Mouse (Mus musculus): ENCODE results near the gene Enpp4.

Enpp4 gene

GRCm38 (mm10) chr17:44105287-44106138, at the start of gene Enpp4:
Gene Enpp4 (minus strand): TSS chr17:44105809.
- peak; percentile 97 for DNase-seq (ENCODE audit: low spot score)

DNA sequence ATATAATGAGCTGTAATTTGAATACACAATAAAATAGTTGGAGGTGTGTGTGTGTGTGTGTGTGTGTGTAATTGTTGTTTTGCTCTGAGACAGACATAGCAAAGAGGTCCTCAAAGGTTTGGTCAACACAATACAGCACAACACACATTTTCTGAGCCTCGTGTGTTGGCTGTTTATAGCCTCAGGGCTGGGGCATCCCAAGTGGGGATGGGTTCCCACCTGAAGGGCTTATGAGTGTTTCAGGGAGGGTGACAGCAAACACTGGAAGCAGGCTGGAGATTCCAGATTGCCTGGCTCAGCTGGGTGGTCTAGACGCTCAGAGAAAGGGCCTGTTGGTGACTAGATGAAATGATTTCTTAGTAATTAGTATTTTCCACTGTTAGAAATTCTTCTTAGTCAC, 49.6 kb upstream of the Enpp4 start:
- no peak for DNase-seq (ENCODE audit: low spot score)

GRCm38 (mm10) chr17:44153871-44154270, 48.3 kb upstream of the Enpp4 start:
- DNase-seq (ENCODE audit: low spot score), result no peak

DNA sequence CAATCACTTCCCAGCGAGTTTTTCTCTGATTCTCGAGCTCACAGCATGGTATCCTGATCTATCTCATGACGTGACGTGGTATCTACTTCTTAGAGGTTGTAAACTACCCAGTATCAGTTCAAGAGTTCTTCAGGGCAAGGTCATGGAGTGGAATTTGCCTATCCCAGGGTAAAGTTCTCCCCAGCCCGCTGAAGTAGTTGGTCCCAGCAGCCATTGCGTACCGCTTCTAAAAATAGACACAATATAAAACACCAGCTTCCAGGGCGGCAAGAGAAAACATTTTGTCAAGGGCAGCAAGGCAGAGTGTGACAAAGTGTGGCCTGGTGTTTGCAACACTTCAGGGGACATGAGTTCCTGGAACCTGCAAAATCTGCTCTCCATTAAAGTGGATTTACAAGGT, 46.3 kb upstream of the Enpp4 start:
- DNase-seq (ENCODE audit: low spot score), result no peak

- DNase-seq (ENCODE audit: low spot score), result no peak
Measured at GRCm38 (mm10) chr17:44151130-44151529, 45.5 kb upstream of the Enpp4 start.

- no peak for DNase-seq (ENCODE audit: low spot score)
Measured at GRCm38 (mm10) chr17:44148109-44148846, 42.7 kb upstream of the Enpp4 start.

- DNase-seq (ENCODE audit: low spot score), result no peak
Measured at GRCm38 (mm10) chr17:44145806-44146205, 40.2 kb upstream of the Enpp4 start.

DNA sequence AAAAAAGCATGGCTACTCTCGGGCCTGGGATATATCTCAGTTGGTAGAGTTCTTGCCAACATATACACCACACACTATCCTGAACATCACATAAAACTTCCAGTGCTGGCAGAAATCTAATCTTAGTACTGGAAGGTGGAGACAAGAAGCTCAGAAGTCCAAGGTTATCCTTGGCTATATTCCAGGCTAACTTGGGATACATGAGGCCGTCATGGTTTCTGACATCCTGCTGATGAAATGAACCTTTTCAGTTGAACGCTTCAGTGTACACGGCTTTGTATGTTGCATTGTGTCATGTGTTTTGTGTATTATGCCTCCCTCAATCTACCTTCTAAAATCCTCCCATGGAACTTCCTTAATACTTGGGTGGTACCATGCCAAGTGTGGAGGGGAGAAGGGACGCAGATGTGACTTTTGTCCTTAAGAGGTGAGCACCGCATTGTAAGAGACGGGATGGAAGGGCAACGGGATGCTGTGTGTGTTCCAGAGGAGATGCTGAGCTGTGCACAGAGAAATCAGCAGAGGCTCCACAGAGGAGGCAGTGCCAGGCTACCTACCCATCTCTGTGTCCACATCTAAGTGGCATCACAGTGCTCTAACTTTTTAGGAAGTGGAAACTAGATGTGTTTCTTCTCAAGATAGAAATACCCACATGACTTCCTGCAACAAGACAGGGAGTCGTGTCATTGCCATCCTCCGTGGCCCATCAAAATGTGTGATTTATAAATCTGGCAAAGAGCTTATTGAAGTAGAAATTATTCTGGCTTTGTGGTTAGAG, 31.4 kb upstream of the Enpp4 start:
- DNase-seq (ENCODE audit: low spot score), result no peak

DNA sequence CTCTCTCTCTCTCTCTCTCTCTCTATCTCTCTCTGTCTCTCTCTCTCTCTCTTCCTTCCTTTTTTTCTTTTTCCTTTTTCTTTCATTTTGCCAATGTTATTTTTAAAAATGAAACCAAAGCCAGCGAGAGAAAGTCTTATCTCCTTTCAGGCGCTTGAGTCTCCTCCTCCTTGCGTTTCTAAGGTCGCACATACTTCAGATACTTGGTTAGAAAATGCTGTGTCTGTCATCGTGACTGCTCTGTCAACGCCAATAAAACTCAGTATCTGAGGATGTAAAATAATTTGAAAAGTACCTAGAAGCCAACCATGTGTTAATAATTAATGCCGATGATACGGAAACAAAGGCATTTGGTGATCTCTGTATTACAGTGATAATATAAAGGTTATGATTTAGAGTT, 30.4 kb upstream of the Enpp4 start:
- DNase-seq (ENCODE audit: low spot score), result no peak

- no peak for DNase-seq (ENCODE audit: low spot score)
Measured at GRCm38 (mm10) chr17:44134545-44134944, 28.9 kb upstream of the Enpp4 start.

DNA sequence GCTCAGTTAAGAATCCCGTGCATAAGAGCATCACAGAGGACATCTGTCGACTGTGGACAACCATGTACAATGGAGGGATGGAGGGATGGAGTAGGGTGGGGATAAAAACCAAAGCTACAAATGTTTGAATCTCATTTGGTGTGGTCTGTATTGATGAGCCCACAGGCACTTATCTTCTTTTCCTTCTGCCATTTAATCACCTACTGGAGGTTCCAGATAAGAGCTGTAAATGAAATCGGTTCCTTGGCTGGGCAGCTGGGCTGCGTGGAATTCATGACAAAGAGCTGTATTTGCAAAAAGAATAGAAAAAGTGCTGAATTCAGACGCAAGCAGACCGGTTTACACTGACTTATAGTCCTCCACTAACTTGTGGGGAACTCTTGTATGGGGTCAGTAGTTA, 28.5 kb upstream of the Enpp4 start:
- DNase-seq (ENCODE audit: low spot score), result no peak

DNA sequence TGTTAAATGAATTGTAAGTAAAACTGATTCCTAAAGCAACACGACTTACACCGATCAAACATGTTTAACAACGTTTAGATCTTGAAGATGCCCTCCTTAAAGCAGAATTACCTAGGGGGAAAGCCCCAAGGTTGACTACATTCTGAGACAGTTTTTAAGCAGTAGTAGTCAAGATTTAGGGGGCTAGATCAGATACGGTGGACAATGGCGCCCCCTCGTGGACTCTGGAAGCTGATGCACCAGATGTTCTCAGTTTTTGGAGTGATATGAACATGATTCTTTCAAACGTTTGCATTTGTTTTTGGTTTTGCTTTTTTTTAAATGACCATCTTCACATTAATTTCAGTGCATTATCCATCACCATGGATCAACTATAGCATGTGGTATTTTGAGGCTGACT, 24.8 kb upstream of the Enpp4 start:
- DNase-seq (ENCODE audit: low spot score), result peak; percentile 75

DNA sequence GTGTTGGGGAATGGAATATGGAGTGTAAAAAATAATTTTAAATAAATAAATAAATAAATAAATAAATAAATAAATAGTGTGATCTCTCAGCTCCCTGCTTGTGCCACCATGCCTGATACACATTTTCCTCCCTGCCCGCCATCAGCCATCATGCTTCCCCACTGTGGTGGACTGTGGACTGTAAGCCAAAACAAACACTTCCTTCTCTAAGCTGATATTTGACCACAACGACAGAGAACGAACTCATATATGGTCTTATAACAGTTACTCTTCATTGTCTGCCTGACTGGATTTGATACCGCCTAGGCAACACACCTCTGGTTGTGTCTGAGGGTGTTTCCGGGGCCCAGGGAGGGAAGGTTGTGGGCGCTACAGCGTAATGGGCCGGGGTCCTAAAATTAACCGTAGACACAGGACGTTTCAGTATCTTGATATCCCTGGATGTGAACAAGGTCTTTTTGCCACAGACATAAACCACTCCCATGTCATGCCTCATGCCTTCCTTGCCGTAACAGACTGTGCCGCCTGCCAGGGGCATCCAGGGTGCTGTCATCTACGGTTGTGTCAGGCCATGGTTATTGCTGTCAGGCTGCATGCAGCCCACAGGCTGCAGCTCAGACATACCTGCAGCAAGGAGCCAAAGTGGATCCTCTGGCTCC, 23.6 kb upstream of the Enpp4 start:
- DNase-seq (ENCODE audit: low spot score), result no peak

GRCm38 (mm10) chr17:44121366-44122100, 15.9 kb upstream of the Enpp4 start:
- no peak for DNase-seq (ENCODE audit: low spot score)

DNA sequence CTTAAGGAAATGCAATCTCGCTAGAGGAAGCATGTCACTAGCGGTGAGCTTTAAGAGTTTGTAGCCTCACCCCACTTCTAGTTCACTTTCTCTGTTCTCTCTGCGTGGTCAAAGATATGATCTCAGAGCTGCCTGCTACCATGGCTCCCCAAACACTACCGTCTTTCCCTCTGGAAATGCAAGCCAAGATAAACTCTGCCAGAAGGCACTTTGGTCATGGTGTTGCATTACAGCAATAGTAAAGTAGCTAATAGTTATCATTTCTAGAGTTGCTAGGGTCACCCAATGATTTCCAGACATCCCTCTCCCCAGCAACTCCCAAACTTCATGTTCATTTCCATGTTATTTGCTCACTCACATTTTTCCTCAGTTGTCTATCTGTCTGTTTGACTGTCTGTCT, 12.6 kb upstream of the Enpp4 start:
- no peak for DNase-seq (ENCODE audit: low spot score)

DNA sequence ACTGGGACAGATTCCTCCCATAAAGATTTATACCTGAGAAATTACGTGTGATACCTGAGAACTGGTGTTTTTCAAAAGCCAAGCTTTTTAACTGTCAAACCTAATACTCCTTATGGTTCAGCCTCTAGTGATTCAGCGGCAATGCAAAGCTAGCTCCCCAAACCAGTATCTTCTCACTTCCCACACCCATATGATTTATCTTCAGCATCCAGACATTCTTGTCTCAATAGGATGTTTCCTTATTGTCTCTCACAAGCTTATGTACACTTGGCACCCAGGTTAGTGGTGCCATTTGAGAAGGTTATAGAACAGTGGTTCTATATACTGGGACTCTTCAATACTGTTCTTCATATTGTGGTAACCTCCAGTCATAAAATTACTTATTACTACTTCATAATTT, 12.1 kb upstream of the Enpp4 start:
- DNase-seq (ENCODE audit: low spot score), result no peak

GRCm38 (mm10) chr17:44116584-44116983, 11.0 kb upstream of the Enpp4 start:
- DNase-seq (ENCODE audit: low spot score), result no peak

GRCm38 (mm10) chr17:44108331-44108730, 2.7 kb upstream of the Enpp4 start:
- DNase-seq (ENCODE audit: low spot score), result no peak

DNA sequence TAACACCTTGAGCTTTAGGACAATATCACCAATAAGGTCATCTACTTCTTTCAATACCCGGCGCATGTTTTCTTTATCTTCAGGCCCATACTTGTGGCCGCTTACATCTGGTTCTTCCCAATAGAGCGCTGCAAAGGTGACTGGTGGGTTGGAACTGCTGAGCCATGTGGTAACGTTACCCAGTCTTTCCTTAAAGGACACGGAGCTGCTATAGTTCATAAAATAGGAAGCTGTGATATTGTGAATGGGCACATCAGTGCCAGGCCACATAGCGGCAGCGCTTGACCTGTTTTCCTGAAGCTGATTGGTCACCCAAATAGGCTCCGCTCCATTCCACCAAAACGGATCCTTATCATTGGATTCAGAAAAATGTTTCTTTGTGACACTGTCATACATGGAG, 3.6 kb downstream of the Enpp4 start:
- DNase-seq (ENCODE audit: low spot score), result no peak

GRCm38 (mm10) chr17:44100906-44101305, 4.7 kb downstream of the Enpp4 start:
- DNase-seq (ENCODE audit: low spot score), result no peak

- no peak for DNase-seq (ENCODE audit: low spot score)
Measured at GRCm38 (mm10) chr17:44100486-44100885, 5.1 kb downstream of the Enpp4 start.
